Mouse (Mus musculus): Measurements from ENCODE around the gene Ermp1.

The Ermp1 gene

GRCm38 (mm10) chr19:29661974-29662580 is 13.9 kb upstream of the Ermp1 start:
- CTCF ChIA-PET, result no interaction called here

- CTCF ChIA-PET, result no interaction called here
Measured at GRCm38 (mm10) chr19:29660835-29661764, 12.9 kb upstream of the Ermp1 start.

DNA sequence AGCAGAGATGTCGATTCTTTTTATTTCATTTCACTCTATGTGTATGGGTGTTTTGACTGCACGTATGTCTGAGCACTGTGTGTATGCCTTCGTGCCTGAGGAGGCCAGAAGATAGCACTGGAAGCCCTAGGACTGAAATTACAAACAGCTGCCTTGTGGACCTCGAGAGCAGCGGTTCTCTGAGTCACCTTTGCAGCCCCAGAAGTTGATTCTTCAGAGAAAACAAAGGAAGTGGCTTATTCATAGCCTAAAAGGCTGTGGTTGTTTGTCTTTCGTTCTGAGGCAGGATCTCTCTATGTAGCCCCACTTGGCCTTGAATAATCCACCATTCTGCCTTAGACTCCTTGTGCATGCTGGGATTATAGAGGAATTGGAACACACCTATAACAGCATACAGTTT is 11.5 kb upstream of the Ermp1 start:
- CTCF ChIA-PET, result interaction anchor here (0.6 kb wide), 1 partner anchor 207 kb away, joined by 3 read pairs; no protein-coding TSS in a partner anchor

- CTCF ChIA-PET, result no interaction called here
Measured at GRCm38 (mm10) chr19:29658836-29659235, 10.6 kb upstream of the Ermp1 start.

GRCm38 (mm10) chr19:29657558-29657957 is 9.3 kb upstream of the Ermp1 start:
- CTCF ChIA-PET, result no interaction called here

GRCm38 (mm10) chr19:29657033-29657432 is 8.8 kb upstream of the Ermp1 start:
- CTCF ChIA-PET, result no interaction called here

DNA sequence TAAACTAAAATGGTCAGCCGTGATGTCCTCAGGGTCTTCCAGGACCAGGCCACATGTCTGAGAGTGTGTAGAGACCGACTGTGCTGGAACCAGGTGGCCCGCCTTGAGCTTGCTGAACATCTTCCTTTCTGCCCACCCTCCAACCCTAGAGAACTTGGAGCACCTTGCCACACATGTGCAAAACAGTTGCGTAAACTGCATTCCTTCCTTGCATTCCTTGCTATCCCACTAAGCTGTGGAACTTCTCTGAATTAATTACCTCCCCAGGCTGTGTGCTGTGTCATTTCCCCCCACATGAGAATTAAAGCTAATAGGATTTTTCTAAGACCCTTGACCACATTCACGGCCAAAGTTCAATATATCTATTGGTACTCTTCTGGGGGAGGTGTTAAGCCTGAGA is 8.4 kb upstream of the Ermp1 start:
- CTCF ChIA-PET, result no interaction called here

DNA sequence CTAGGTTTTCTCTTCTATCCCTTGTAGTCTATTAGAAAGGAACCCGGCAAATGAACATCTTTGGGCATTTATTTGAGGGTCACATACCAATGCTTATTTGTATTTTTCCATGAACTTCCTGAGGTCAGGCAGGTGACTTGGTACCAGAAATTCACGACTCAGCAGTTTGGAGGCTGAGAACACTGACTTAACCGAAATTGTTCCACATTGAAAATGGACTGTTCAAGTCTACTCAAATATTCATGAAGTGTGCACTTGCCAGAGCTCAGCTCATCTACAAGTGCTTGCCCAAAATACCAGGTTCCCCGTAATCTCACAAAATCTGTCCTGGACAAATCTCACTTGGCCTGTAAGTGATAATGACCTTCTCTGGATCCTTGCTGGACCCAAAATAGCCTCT is 7.8 kb upstream of the Ermp1 start:
- CTCF ChIA-PET, result no interaction called here

DNA sequence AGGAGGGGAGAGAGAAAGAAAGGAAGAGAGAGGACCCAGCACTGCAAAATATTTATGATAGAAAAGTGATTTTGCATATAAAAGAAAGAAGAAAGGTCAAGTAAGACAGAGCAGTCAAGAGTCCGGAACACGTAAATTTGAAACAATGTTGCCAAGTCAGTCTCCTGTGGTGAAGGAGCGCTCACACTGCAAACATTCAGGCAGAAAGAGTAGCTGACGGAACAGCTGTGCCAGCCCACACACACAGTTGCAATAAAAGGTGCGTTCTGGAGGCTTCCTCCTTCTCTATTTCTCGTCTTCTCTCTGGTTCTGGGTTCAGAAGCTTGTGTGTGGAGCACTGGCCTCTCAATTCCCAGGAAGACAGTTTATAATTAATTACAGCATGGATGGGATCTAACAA is 6.9 kb upstream of the Ermp1 start:
- CTCF ChIA-PET, result no interaction called here

- CTCF ChIA-PET, result no interaction called here
Measured at GRCm38 (mm10) chr19:29653768-29654265, 5.6 kb upstream of the Ermp1 start.

DNA sequence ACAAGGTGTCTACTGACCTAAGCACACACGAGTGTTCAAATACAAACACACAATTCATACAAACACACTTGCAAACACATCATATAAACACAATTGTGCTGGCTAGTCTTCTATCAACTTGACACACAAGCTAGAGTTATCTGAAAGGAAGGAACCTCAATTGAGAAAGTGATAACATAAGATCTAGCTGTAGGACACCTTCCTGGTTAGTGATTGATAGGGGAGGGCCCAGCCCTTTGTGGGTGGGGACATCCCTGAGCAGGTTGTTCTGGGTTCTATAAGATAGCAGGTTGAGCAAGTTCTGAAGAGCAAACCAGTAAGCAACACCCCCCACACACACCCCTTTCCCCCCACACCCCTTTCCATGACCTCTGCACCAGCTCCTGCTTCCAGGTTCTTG is 1.5 kb upstream of the Ermp1 start:
- CTCF ChIA-PET, result no interaction called here

- CTCF ChIA-PET, result no interaction called here
Measured at GRCm38 (mm10) chr19:29648550-29648914, 317 bp upstream of the Ermp1 start.

DNA sequence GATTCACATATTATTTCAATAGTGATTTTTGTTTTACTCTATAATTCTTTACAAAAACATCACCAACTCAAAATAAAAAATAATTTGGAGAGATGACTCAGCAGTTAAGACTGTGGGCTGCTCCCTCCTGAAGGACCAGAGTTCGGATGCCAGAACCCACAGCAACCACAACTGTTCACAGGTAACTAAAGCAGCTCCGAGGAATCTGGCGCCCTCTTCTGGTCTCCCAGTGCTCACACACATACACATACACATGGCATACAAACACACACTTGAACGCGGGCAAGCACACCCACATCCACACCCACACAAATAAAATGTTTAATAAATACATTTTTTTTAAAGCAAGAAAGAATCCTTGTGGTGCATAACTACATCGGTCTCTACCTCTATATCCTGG is 3.5 kb downstream of the Ermp1 start:
- CTCF ChIA-PET, result interaction anchor here (0.6 kb wide), 1 partner anchor 419 kb away, joined by 3 read pairs; no protein-coding TSS in a partner anchor

GRCm38 (mm10) chr19:29643194-29643922 is 4.9 kb downstream of the Ermp1 start:
- CTCF ChIA-PET, result no interaction called here

DNA sequence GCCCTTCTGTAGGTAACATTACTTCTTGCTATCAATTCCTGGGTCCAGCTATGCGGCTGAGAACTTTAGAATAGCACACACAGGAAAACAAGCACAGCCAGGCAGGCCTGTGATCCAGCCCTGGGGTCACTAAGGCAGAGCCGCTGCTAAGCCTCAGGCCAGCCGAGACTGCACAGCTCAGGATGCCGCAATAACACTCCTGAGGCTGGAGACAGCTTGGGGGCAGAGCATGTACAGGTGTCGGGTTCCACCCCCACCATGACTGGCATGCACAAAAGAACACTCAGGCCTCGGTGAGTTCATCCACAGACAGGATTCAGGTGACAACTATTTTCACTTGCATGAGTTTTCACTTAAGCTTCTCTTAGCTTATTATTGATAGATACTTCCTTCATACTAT is 6.0 kb downstream of the Ermp1 start:
- CTCF ChIA-PET, result interaction anchor here (0.7 kb wide), 1 partner anchor 82 kb away, joined by 3 read pairs; no protein-coding TSS in a partner anchor

- CTCF ChIA-PET, result no interaction called here
Measured at GRCm38 (mm10) chr19:29641510-29641909, 6.7 kb downstream of the Ermp1 start.

GRCm38 (mm10) chr19:29641055-29641454 is 7.2 kb downstream of the Ermp1 start:
- CTCF ChIA-PET, result no interaction called here

DNA sequence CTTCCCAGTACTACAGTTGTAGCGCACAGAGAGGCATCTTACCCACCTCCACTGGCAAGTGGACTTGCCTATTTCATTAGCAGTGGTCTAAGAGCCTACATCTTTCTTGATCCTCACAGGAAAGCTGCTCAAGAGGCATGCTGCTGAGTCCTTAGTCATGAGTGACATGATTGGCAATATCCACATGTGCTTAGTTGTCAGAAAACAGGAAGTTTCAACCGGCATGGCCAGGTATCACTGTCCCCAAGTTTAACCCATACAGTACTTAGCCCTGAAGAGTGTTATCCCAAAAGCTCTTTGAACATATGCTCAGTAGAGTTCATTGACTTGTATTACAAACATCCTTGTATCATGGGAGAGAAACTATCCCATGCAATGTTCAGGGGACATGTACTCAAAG is 36.1 kb downstream of the Ermp1 start:
- CTCF ChIA-PET, result no interaction called here

- CTCF ChIA-PET, result no interaction called here
Measured at GRCm38 (mm10) chr19:29610907-29611306, 37.3 kb downstream of the Ermp1 start.

GRCm38 (mm10) chr19:29608212-29608611 is 40.0 kb downstream of the Ermp1 start:
- CTCF ChIA-PET, result interaction anchor here (0.6 kb wide), 1 partner anchor 206 kb away, joined by 3 read pairs; no protein-coding TSS in a partner anchor

DNA sequence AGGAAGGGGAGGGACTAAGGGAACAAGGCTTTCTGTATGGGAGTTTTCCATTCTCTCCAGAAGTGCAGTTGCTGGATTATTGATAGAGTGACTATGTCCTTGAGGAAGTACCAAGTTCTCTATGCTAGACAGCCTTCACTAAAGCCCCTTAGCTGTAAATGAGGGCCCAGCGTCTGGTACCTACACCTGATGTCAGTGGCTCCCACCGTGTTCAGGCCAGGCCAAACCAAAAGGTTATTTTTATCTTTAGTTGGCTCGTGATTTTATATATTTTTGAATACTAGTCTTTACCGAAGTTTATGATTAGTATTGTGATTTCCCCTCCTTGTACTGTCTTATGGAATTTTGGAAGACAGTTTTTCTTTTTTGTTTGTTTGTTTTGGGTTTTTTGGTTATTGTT is 40.7 kb downstream of the Ermp1 start:
- CTCF ChIA-PET, result interaction anchor here (0.6 kb wide), 1 partner anchor 205 kb away, joined by 3 read pairs; no protein-coding TSS in a partner anchor

DNA sequence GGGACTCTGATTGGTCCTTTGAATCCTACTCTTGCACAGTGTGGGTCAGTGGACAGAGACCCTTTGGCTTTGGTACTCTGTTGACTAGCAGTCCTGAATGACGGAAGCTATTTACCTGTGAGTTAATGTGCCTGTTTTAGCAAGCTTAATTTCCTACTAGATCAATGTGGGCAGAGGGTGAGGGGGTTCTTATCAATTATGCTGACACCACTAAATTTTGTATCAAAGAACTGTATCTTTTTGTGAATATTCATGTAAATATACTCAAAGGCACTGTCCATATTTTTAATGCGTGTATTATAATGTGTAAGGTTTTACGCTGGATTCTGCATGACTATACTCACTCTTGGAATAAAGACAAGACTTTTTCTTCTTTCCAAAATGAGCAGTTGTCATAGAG is 43.6 kb downstream of the Ermp1 start:
- CTCF ChIA-PET, result no interaction called here
